Mouse (Mus musculus): ENCODE data around the gene Phxr2. TPM values are rescaled to one million over a fixed set of nuclear protein-coding genes. Genes with fewer than 3 reads are reported as not detected.

The Phxr2 gene
- polyA plus RNA-seq, 1 experiment, result not detected

DNA sequence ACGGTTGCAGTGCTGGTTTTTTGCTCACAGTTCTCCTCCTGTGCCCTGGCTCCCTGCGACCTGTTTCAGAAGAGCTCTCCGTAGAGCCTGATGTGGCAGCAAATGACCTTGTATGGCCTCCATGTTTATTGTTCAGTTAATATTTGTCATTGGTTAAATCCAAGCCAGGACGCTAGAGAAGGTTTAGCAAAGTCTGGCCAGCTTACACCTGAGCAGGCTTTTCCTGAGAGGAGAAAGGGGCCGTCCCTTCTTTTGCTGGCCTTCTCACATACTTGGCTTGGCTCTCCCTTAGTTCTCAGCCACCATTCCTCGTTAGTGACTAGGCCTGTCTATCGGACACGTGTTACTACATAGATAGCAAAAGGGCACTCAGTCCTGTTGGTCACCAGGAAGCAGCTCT lies 28.5 kb upstream of the Phxr2 start:
- WGBS, result 65% methylated on average over 8 of the region's 8 CpGs

DNA sequence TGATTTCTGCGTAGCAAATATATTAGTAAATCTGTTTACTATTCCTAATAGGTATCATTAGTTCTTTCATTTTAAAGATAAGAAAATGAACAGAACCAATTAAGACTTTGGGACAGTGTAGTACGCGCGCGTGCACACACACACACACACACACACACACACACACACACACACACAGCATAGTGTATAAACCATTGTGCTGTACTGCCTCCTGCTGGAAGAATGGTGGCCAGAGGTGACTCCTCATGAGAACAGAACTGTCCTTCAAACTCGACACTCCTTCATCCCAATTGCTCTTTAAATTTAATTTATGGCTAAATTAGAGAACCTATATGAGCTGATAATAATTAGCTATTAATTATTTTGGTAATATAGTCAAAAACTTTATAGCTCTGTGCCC lies 25.9 kb upstream of the Phxr2 start:
- WGBS, result 80% methylated on average over 6 of the region's 6 CpGs

More for the DNA sequence above, 28.5 kb upstream of the Phxr2 start:
- no peak overlapping the region for H3K27ac ChIP-seq (ENCODE audit: insufficient read depth, low read depth, low read length)
- TF ChIP-seq CTCF (conservative IDR thresholded peaks at IDR 0.05; ENCODE audit: insufficient read depth, insufficient read length, low read depth, low read length) (no peak), POLR2A (IDR thresholded peaks at IDR 0.05; ENCODE audit: low read depth, low read length) (no peak)
- H3K4me1 ChIP-seq (ENCODE audit: control insufficient read depth, insufficient read depth, low read length), result no peaks in the 10 kb centered on the region
- no peak for DNase-seq
- no peaks in the 10 kb centered on the region for H3K36me3 ChIP-seq (ENCODE audit: control insufficient read depth, insufficient read depth, low read length)
- no peaks in the 10 kb centered on the region for H3K27me3 ChIP-seq (replicated peaks; ENCODE audit: control insufficient read depth, insufficient read depth, low read length)
- H3K4me3 ChIP-seq (ENCODE audit: insufficient read depth, low read depth, low read length), result no peak overlapping the region

DNA sequence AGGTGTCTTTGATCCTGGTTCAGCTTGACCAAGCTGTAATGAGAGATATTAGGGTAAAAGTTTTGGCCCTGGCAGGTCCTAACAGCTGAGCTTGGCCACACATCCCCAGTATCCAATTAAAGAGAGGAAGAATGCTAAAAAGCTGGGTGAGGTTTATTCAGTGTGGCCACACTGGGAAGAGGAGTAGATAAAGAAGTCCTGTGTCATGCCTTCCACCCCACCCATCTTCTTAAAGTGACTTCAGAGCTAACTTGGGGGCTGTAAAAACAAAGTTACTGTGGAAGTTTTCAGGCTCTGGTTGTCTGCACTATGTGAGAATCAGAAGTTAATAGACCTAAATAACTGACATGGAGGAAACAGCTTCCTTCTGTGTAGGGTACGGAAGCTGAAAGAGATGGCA lies 25.5 kb upstream of the Phxr2 start:
- WGBS, result 95% methylated on average over 1 of the region's 1 CpGs
- H3K36me3 ChIP-seq (ENCODE audit: control insufficient read depth, insufficient read depth, low read length), result no peaks in the 10 kb centered on the region
- H3K27ac ChIP-seq (ENCODE audit: insufficient read depth, low read depth, low read length), result no peak overlapping the region
- no peaks in the 10 kb centered on the region for H3K27me3 ChIP-seq (replicated peaks; ENCODE audit: control insufficient read depth, insufficient read depth, low read length)
- no peak overlapping the region for H3K4me3 ChIP-seq (ENCODE audit: insufficient read depth, low read depth, low read length)
- no peak for TF ChIP-seq CTCF (conservative IDR thresholded peaks at IDR 0.05; ENCODE audit: insufficient read depth, insufficient read length, low read depth, low read length)
- no peak for TF ChIP-seq POLR2A (IDR thresholded peaks at IDR 0.05; ENCODE audit: low read depth, low read length)
- no peaks in the 10 kb centered on the region for H3K4me1 ChIP-seq (ENCODE audit: control insufficient read depth, insufficient read depth, low read length)
- DNase-seq, result no peak

More for the DNA sequence above, 25.9 kb upstream of the Phxr2 start:
- Histone ChIP-seq H3K27me3 (replicated peaks; ENCODE audit: control insufficient read depth, insufficient read depth, low read length) (no peaks in the 10 kb centered on the region), H3K36me3 (ENCODE audit: control insufficient read depth, insufficient read depth, low read length) (no peaks in the 10 kb centered on the region), H3K27ac (ENCODE audit: insufficient read depth, low read depth, low read length) (no peak overlapping the region), H3K4me3 (ENCODE audit: insufficient read depth, low read depth, low read length) (no peak overlapping the region), H3K4me1 (ENCODE audit: control insufficient read depth, insufficient read depth, low read length) (no peaks in the 10 kb centered on the region)
- DNase-seq, result peak; percentile 53
- TF ChIP-seq POLR2A (IDR thresholded peaks at IDR 0.05; ENCODE audit: low read depth, low read length), result no peak
- peak; percentile 67 for TF ChIP-seq CTCF (conservative IDR thresholded peaks at IDR 0.05; ENCODE audit: insufficient read depth, insufficient read length, low read depth, low read length)

GRCm38 (mm10) chr10:99150016-99150415 lies 23.9 kb upstream of the Phxr2 start:
- Histone ChIP-seq H3K27me3 (replicated peaks; ENCODE audit: control insufficient read depth, insufficient read depth, low read length) (no peaks in the 10 kb centered on the region), H3K4me1 (ENCODE audit: control insufficient read depth, insufficient read depth, low read length) (no peaks in the 10 kb centered on the region), H3K27ac (ENCODE audit: insufficient read depth, low read depth, low read length) (no peak overlapping the region), H3K36me3 (ENCODE audit: control insufficient read depth, insufficient read depth, low read length) (no peaks in the 10 kb centered on the region), H3K4me3 (ENCODE audit: insufficient read depth, low read depth, low read length) (no peak overlapping the region)
- DNase-seq, result no peak
- 93% methylated on average over 6 of the region's 6 CpGs for WGBS
- TF ChIP-seq POLR2A (IDR thresholded peaks at IDR 0.05; ENCODE audit: low read depth, low read length), result no peak
- no peak for TF ChIP-seq CTCF (conservative IDR thresholded peaks at IDR 0.05; ENCODE audit: insufficient read depth, insufficient read length, low read depth, low read length)

DNA sequence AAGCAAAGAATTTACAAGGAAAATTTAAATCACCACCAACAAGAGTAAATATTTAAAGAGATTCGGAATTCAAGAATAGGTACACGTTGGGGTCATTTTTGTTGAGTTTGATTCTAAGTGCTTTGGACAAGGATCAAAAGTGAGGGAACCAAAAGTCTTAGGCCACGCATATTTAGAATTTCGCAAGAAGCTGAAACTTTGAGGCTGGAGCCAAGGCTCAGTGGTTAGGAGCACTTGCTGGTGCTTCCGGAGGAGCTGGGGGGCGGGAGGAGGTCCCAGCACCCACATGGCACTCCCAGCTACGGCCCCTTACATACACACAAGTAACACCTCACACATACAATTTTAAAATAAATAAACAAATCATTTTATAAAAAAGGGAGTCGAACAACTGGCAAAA lies 20.5 kb upstream of the Phxr2 start:
- Histone ChIP-seq H3K27ac (ENCODE audit: insufficient read depth, low read depth, low read length) (no peak overlapping the region), H3K36me3 (ENCODE audit: control insufficient read depth, insufficient read depth, low read length) (no peaks in the 10 kb centered on the region), H3K27me3 (replicated peaks; ENCODE audit: control insufficient read depth, insufficient read depth, low read length) (no peaks in the 10 kb centered on the region), H3K4me3 (ENCODE audit: insufficient read depth, low read depth, low read length) (no peak overlapping the region), H3K4me1 (ENCODE audit: control insufficient read depth, insufficient read depth, low read length) (no peaks in the 10 kb centered on the region)
- TF ChIP-seq POLR2A (IDR thresholded peaks at IDR 0.05; ENCODE audit: low read depth, low read length) (no peak), CTCF (conservative IDR thresholded peaks at IDR 0.05; ENCODE audit: insufficient read depth, insufficient read length, low read depth, low read length) (no peak)
- WGBS, result 91% methylated on average over 8 of the region's 8 CpGs
- DNase-seq, result no peak

DNA sequence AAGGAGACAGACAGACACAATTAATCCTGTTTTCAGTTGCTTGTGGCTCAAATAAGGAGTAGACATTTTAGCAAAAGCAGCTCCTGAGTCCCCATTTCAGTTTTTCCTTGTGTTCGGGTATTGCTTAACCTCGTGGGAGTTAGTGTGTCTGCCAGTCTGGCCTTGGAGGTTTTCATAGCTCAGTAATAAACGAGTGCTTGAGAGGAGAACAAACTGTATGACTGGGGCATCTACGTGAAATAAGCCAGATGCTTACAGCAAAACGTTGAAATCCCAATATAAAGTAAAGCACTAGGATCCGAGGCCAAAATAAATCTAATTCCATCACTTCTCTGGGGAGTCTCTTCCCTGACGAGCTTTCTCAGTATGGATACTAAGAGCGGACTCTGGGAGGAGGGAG lies 19.5 kb upstream of the Phxr2 start:
- TF ChIP-seq CTCF (conservative IDR thresholded peaks at IDR 0.05; ENCODE audit: insufficient read depth, insufficient read length, low read depth, low read length) (no peak), POLR2A (IDR thresholded peaks at IDR 0.05; ENCODE audit: low read depth, low read length) (no peak)
- DNase-seq, result no peak
- Histone ChIP-seq H3K4me1 (ENCODE audit: control insufficient read depth, insufficient read depth, low read length) (no peaks in the 10 kb centered on the region), H3K36me3 (ENCODE audit: control insufficient read depth, insufficient read depth, low read length) (no peaks in the 10 kb centered on the region), H3K27me3 (replicated peaks; ENCODE audit: control insufficient read depth, insufficient read depth, low read length) (no peaks in the 10 kb centered on the region), H3K4me3 (ENCODE audit: insufficient read depth, low read depth, low read length) (no peak overlapping the region), H3K27ac (ENCODE audit: insufficient read depth, low read depth, low read length) (no peak overlapping the region)
- 68% methylated on average over 8 of the region's 8 CpGs for WGBS

- Histone ChIP-seq H3K27ac (ENCODE audit: insufficient read depth, low read depth, low read length) (no peak overlapping the region), H3K4me1 (ENCODE audit: control insufficient read depth, insufficient read depth, low read length) (no peaks in the 10 kb centered on the region; the same call in 1 of the 2 replicates), H3K4me3 (ENCODE audit: insufficient read depth, low read depth, low read length) (no peak overlapping the region), H3K36me3 (ENCODE audit: control insufficient read depth, insufficient read depth, low read length) (no peaks in the 10 kb centered on the region), H3K27me3 (replicated peaks; ENCODE audit: control insufficient read depth, insufficient read depth, low read length) (no peaks in the 10 kb centered on the region)
- 60% methylated on average over 5 of the region's 5 CpGs for WGBS
- DNase-seq, result no peak
- no peak for TF ChIP-seq POLR2A (IDR thresholded peaks at IDR 0.05; ENCODE audit: low read depth, low read length)
- no peak for TF ChIP-seq CTCF (conservative IDR thresholded peaks at IDR 0.05; ENCODE audit: insufficient read depth, insufficient read length, low read depth, low read length)
Measured at GRCm38 (mm10) chr10:99136337-99136736, 10.2 kb upstream of the Phxr2 start.

Data from kidney, adult 2 months (tissue).